Mouse (Mus musculus): Measurements from ENCODE around the gene Chst3.

GRCm38 (mm10) chr10:60218591-60219499, at the start of gene Chst3:
- TF ChIP-seq POLR2A (IDR thresholded peaks at IDR 0.05; ENCODE audit: borderline replicate concordance, extremely low read depth, low read depth, low read length) (peak; percentile 31; the same call in 1 of the 2 replicates), CTCF (IDR thresholded peaks at IDR 0.05; ENCODE audit: insufficient read depth, low read length) (no peak)
